Mouse (Mus musculus) left cerebral cortex, adult 11 months (tissue): ENCODE data around the gene Stxbp2.

Experiments
- DNase-seq: peaks from one replicate; pipeline ENCODE4 v3.0.0; 2022; ENCODE audit warnings: low spot score

Gene Stxbp2

GRCm38 (mm10) chr8:3682435-3682834 is 51.7 kb downstream of the Stxbp2 start:
- DNase-seq, result no peak

GRCm38 (mm10) chr8:3683408-3684176 is 52.8 kb downstream of the Stxbp2 start:
- no peak for DNase-seq

- no peak for DNase-seq
Measured at GRCm38 (mm10) chr8:3684530-3684929, 53.8 kb downstream of the Stxbp2 start.

GRCm38 (mm10) chr8:3685422-3685821 is 54.7 kb downstream of the Stxbp2 start:
- DNase-seq, result no peak

- no peak for DNase-seq
Measured at GRCm38 (mm10) chr8:3687537-3687936, 56.8 kb downstream of the Stxbp2 start.

GRCm38 (mm10) chr8:3690774-3691173 is 60.0 kb downstream of the Stxbp2 start:
- no peak for DNase-seq
